Comparison of ENCODE assay signal across 16 mouse cellular contexts in the genomic region with DNA sequence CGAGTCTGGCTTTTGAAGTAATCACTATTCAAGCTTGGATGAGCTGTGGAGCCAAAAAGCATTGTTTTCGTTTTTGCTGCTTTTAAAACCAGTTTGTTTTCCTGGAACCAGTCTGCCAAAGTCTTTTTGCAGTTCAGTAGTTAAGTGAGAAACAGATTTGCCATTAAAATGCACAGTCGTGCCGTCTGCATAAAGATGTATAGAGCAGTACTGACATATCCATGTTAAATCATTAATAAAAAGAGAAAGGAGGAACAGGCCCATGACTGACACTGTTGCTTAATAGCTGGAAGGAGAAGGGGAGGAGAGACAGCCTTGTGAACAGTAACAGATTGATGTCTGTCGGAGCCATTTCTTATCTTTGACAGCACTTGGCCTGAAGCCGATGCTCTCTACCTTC.
"Had no signal": no experiment of that assay in that cellular context is flagged by ENCODE, and none has a peak within 500 bp of the region (broad histone marks: within the 10 kb centered on the region; RNA-seq: fewer than 3 reads in every experiment).

No protein-coding gene starts in this region.

- H3K4me2 ChIP-seq: limb, embryonic 12.5 days; liver, embryonic 13.5 days; midbrain, embryonic 12.5 days; neural tube, embryonic 12.5 days had no signal

- H3K36me3 ChIP-seq: limb, embryonic 12.5 days; liver, embryonic 13.5 days; midbrain, embryonic 12.5 days; neural tube, embryonic 12.5 days had no signal

- H3K9me3 ChIP-seq: limb, embryonic 12.5 days; liver, embryonic 13.5 days; megakaryocyte, embryonic 14.5 days; midbrain, embryonic 12.5 days; neural tube, embryonic 12.5 days had no signal

- H3K9ac ChIP-seq: limb, embryonic 12.5 days; liver, embryonic 13.5 days; liver, postnatal 0 days; midbrain, embryonic 12.5 days; neural tube, embryonic 12.5 days had no signal

- ATAC-seq: intestine, postnatal 0 days; liver, postnatal 0 days had no signal

- H3K4me3 ChIP-seq: layer of hippocampus, adult 2 months; limb, embryonic 12.5 days; liver, embryonic 13.5 days; megakaryocyte, embryonic 14.5 days; midbrain, embryonic 12.5 days; neural tube, embryonic 12.5 days had no signal

- H3K27ac ChIP-seq: layer of hippocampus, adult 2 months; limb, embryonic 12.5 days; liver, embryonic 13.5 days; macrophage; midbrain, embryonic 12.5 days; neural tube, embryonic 12.5 days had no signal

- H3K27me3 ChIP-seq: limb, embryonic 12.5 days; liver, embryonic 13.5 days; megakaryocyte, embryonic 14.5 days; midbrain, embryonic 12.5 days; neural tube, embryonic 12.5 days had no signal

- DNase-seq: kidney, adult 8-10 months; kidney, postnatal 10 days; kidney, postnatal 4 days; liver; liver, embryonic 13.5 days; liver, postnatal 0 days; lung, postnatal 14 days; right cerebral cortex, adult 18-20 months; right cerebral cortex, postnatal 25 days had no signal

- H3K4me1 ChIP-seq: limb, embryonic 12.5 days; liver, embryonic 13.5 days; megakaryocyte, embryonic 14.5 days; midbrain, embryonic 12.5 days; neural tube, embryonic 12.5 days had no signal
